Mouse (Mus musculus) heart, adult 9 months (tissue): ENCODE measurements at regions not wholly inside any gene's neighbourhood (a gene's known extent, or its start where the extent isn't known, plus 50 kb on each side); places are given as distances from the start of the nearest gene placed in this dataset.

ENCODE experiments used
- DNase-seq, 2 experiments: peaks; one replicate each; pipeline ENCODE4 v3.0.0; 2022; ENCODE audit warnings: low spot score in 2 of 2

DNA sequence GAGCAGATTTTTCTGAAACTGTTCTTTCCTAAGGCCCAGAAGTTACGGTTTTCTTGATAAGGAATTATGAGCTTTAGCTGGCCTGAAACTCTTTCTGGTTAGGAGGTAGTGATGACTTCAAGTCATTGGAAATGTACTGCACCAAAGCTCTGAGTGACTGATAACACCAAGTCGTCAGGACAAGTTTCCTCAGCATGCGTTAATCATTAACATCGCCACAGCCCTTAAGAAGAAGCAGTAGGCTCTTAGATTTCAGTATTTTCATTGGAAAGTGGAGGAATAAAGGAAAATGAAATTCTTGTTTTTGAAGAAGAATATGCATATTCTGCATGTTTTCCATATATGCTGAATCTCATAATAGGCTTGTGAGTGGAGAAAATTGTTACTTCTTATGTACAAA is 390.3 kb upstream of the Gm11114 start:
- no peak for DNase-seq

DNA sequence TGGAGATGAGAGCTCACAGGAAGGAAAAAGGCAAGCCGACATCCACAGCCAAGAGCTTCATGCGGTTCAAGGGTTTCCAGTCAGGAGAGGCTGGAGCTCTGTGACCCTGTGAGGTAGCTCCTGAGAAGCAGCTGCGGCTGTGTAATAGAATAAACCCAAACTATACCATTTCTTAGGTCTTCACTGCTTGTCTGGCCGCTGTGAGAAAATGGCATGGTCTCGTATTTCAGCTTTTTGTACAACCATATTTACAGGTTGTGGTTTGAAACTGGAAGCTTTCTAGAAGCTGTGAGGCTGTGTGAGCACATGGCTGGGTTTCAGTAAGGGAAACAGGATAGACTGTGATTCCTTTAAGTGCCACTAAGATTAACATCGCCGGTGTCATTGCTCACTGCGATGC is 388.6 kb upstream of the Gm11114 start:
- DNase-seq: no peak

DNA sequence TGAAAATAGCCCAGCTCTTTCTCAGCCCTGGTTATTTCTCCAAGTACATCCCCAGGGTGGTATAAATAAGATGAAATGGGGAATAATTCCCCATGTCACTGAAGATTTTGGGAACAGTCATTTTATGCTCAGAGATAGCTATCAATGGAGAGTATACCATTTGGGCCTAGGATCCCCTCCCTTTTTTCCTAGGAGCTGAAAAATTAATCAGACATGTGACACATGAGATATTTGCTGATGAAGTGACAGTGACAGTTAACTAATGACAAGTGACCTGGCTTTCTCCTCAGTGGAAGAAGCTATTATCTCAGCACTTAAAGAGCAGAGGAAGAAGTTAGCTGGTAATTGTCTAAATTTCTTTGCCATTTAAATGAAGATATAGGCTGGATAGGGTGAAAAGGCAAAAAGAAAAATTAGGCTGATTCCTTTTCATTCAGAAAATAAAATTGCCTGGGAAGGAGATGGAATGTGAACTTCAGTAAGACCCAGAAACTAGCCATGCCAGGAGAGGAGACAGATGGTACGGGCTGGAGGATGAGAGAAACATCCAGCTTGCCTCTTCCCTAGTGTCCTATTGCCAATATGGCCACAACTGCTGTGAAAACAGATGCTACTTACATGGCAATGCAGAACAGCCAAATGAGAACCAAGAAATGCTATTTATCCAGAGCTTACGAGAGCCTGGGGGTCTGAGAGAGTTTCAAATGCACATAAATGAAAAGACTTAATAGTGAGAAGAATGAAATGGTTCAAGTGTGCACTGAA is 376.1 kb upstream of the Gm11114 start:
- DNase-seq: no peak

DNA sequence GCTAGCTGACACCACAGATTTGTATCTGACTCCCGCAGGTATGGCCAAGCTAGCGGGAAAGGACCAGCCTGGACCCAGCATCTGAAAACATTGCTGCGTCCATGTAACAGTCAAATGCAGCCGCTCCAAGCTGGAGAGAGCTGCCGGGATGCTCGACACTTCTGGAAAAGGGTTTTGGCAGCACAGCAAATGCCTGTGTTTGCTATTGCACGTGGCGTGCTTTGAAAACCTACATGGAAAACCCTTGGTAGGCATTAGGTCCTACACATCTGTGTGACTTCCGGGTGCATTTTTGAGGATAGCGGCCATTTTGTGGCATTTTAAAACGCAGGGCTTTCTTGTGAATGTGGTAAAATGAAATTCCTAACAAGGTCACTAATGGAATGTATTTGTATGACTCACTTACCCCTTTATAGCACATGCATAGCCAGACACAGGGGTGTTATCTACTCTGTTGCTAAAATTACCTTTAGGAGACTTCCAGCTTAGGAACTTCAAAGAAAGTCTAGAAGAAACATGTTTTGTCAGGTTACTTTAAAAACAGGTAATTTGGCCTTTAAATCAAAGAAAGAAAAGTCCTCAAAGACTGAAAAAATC is 345.9 kb upstream of the Gm11114 start:
- DNase-seq: peak in 1 of 2 experiments; percentile 11

DNA sequence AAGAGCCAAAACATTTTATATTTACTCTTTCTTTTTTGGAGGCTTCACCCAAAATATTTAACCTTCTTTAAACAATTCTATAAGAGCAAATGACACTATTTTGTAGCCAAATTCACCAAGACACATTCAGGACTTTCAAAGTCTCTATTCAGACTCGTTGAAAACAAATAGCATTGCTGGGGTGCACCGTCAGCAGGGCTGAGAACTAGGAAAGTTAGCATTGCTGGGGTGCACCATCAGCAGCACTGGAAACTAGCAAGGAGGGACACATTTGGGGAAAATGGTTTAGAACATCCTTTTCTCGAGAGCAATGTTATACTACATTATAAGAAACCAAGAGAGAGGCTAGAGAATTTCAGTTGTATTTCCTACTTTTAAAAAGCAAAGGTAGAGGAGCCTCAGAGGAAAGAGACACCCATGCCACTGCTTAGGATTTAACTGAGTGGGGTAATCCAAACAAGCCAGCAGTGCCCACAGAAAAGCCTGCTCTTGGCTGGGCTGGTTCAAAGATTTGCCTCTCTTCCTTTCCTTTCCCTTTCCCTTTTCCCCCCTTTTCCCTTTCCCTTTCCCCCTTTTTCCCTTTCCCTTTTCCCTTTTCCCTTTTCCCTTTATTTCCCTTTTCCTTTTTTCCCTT is 342.5 kb upstream of the Gm11114 start:
- DNase-seq: no peak

DNA sequence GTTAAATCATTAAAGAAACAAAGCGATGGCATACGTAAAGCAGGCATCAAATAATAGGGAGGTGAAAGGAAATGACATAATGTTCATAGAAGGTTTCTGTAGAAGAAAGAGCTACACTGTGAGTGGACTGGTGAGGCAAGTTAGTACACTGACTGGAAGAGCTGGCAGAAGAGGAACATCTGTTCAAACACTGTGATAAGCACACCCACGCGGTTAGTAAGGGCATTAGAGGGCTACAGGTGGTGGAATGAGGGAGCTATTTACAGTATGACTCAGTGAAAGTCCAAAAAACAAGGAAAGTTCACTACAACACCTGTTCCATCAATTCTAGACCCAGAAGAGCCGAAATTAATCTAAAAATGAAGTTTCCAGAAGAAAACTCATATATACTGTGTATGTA is 335.1 kb upstream of the Gm11114 start:
- no peak for DNase-seq

DNA sequence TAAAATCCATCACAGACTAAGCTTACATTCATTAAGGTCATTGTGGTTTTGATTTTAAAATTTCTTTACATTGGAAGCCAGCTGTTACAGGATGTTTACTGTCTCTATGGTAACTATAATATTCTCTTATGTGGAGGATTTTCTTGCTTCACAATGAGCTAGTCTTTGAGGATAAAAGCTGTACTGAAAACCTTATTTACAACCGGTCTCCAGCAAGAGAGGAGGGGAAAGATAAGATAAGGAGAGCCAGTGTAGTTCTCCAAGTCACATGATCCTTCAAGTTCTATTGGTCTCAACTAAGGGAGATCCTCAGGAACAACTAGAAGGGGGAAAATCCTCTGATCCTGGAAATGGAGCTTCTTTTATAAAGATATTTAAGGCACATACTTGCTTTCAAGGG is 309.2 kb upstream of the Gm11114 start:
- DNase-seq: no peak

DNA sequence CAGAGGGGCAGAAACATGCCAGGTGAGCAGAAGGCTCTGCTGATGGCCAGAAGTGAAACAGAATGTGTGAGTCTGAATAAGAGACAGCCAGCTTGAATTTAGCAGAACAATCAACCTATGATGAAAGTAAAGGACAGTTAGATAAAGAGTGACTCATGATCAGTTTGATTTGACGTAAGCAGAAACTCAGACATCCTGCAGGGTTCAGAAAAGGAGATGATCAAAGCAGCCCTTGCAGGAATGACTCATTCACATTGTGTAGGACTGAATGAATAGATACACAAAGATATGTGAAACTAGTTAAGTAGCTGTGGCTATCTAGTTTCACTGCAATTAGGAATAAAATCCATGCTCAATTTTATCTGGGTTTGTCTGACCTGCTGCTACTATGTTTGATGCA is 301.2 kb upstream of the Gm11114 start:
- DNase-seq: no peak

DNA sequence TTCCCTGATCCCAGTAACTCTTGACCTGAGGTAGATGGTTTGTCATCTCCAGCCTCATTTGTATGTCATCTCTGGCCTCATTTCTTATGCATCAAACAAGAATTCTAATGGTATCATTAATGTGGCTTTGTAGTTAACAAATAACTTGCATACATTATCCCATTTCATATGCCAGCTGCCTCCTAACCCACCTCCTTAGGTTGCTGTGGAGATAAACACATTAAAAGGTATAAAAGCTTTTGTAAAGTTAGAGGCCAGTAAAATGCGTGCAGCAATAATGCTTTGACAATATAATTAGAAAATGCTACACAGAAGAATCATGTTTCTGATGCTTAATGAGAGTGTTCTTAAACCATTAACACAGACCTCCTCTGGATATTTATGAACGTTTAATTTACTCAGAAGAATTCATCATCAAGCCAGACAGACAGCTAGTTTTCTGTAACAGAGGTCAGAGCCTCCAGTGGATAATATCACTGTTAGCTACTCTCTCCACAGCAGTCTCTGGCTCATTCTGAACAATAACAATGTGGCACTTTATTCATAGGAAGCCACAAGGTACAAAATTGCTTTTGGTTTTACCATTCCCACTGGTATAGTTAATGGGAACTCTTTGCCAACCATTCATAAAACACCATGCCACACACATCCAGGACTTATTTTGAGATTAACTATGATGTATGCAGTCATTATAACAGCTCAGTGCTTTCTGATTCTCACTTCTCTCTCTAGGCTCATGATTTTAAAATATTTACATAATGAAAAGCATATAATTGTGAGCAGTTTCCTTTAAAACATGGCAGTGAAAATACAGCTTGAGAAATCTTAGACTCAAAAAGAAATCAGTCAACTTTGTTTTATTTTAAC is 264.2 kb upstream of the Gm11114 start:
- DNase-seq: no peak

DNA sequence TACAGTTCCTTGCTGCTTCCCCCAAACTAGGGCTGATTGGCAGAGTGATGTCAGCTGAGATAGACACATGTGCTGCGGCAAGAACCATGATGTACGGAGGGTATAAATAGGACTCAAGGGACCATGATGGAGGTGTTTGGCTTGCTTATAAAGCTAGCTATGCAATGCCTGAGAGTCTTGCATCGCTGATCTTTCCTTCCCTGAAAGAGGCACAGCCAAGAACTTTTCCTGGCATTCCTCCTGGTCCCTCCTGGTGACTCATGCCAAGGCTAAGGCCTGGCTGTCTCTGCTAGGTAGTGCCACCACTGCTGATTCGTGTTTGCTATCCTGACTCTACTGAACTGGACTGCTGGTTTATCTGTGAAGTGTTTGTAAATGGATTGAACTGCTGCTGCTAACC is 260.0 kb upstream of the Gm11114 start:
- DNase-seq: no peak

DNA sequence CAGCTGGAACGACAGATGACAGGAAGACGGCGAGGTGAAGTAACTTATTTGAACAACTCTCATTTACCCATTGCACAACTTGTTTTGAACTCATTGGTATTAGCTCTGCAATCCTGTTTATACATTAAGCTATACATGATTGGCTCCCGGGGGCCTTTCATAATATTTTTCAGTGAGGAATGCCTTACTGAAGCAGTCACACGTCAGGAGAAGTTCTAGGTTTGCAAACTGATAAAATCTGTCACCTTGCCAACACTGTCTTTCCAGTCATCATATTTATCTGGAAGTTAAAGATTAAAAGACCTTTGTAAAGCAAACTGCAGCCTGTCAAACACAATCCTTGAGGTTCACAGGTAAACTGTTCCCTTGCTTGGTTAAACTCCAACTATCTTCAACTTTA is 232.6 kb upstream of the Gm11114 start:
- no peak for DNase-seq

DNA sequence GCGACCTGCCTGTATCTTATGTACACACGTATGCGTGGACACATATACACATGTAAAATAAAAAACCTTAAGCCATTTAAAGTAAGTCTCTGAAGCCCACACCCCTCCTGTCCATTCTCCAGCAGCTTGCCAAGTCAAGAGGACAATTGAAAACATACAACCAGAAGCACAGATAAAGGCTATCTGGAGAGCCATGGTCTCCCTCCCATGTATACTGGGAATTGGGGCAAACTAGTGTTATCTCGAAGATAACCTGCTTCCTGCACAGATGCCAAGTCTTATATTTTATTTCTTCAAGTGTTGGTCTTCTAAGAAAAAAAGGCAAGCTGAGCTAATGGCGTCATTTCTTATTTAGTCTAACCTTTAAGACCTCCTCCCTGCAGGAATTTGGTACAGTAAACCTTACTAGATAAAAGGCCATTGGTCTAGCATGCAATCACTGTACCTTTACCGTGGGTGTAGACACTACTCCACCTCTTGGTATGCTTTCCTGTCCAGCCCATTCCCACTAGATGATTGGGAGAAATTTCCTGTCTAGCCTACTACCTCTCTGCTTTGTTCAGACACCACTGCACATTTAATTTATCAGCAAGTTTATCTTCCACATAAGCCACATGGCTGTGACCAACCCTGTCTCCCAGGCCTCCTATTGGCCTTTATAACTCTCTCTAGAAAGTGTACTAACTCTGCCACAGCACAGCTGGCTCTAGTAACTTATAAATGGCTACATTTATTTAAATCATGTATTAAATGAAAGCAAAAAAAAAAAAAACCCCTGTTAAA is 223.8 kb upstream of the Gm11114 start:
- DNase-seq: no peak

DNA sequence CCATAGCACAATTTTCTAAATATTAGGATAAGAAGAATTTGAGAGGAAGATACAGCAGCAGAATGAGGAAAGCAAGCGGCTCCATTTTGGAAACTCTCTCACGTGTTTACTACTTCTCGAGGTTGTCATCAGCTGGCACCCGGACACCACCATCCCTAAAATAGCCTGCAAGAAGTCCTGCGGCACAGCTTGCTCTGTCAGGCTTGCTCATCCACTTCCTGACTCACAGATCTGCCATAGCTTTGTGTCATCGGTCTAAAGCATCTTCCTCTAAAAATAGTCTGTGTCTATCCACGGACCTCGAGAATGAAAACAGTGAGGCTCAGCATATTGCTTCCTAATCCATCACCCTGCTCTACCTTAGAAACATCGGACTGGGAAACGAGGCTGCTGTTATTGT is 222.3 kb upstream of the Gm11114 start:
- DNase-seq: peak in 1 of 2 experiments; percentile 9

DNA sequence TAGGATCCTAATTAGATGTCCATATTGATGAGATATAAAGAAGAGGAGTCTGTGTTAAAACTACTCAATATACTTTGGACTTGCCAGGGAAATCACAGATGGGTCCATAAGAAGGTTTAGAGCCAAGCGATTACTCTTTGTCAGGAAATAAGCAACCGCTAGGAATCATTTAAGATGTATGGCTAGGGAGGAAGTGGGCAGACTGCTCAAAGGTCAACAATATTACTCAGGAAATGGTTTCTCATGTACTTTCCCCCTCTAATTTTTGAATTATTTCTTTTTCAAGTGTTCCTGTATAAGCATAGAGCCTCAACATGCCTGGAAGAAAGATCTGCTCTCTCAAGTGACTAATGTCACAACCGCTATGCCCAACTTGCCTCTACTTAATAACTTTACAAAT is 217.3 kb upstream of the Gm11114 start:
- DNase-seq: no peak

DNA sequence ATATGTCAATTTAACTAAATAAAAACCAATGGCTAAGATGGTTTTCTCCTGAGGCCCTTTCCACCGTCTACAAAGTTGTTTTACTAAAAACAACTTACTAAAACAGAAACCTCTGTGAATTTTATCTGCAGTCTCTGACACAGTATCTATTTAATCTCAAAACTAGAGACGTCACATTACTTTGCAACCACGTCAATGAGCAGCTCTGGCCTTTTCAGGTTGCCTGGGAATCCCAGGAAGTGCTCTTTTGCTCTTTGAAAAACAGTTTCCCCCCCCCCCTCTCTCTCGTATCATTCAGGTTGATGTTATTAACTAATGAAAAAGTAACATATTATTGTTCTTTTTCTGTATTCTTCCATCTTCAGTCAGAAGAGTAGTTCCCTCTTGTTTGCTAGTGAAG is 216.1 kb upstream of the Gm11114 start:
- no peak for DNase-seq

DNA sequence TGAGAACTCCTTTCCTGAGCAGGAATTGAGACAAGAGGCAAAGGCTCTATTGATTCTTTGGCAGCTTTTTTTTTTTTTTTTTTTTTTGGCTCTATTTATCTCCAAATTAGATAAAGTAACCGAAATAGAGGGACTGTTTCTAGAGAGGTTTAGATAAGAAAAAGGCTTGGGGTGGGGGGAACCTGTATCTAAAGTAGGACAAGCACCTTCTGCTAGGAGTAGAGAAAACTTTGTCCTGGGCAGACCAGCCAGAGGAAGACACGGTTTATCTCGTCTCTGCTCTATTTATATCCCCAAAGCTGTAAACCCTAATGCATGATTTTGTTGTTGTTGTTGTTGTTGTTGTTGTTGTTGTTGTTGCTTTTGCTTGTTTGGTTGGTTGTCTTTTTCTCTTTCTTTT is 199.6 kb upstream of the Gm11114 start:
- DNase-seq: no peak

DNA sequence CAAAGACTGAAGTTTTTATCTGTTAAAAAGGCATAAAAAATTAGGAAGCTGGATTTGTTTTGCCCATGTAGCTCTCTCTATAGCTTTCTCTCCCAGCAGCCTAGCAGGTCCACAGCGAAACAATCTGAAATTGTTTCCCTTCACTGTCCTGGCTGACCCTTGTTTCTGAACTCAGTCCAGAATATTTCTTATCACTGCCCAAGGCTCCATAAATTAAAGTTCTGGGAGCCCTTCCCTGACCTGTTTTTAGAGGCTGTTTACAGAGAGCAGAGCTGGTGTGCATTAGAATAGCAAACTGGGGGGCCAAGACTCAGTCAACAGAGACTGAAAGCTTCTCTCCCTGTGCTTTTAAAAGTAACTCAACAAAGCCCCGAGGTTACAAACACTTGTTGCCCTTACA is 198.3 kb upstream of the Gm11114 start:
- no peak for DNase-seq

DNA sequence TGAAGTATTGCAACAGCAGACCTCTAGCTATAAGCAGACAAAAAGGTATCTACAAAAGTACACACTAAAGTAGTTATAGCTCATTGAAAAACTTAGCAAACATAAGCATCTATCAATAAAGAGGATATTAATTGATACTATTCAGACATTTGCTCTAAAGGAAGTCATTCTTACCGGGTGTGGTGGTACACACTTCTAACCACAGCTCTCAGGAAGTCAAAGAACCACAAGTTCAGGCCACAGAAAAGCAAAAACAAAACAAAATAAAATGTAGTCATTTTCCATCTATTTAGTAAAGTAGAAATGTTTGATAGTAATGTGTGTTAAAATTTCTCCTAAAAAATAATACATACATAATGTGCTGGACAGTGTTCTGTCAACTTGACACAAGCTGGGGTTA is 192.5 kb upstream of the Gm11114 start:
- DNase-seq: no peak

DNA sequence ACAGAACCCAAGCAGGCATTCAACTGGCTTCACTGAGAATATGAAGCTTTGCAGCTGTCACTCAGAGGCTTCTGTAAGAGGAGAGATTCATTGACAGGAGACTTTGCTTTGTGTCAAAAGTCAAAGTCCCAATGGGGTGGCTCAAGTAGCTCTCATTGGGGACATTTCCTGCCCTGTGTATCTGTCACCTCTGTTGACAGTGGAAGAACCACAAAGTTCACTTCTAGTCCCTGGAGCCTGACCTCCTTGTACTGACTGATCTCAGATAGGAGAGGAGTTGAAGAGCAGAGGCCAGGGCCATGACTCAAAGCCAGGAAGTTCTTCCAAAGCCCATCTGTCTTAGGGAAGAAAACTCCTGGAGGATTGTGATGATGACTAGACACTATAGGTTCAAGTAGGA is 191.5 kb upstream of the Gm11114 start:
- peak in 1 of 2 experiments; percentile 6 for DNase-seq

DNA sequence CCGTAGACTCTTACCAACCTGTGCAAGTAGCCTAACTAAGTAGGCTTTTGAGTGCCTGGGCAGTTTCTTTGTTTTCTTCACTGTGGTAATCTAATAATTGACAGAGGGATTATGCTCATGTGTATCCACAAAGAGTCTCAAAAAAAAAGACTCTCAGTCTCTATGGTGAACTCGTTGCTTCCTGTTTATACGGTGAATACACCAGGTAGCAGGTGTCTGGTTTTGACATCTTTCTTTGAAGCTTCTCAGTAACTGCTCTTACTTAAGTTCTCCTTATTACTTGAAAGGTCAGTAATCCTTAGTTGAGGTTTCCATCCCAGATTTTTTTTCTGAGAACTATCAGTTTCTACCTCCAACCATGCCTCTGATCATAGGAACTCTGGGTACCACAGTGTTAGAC is 188.9 kb upstream of the Gm11114 start:
- no peak for DNase-seq

DNA sequence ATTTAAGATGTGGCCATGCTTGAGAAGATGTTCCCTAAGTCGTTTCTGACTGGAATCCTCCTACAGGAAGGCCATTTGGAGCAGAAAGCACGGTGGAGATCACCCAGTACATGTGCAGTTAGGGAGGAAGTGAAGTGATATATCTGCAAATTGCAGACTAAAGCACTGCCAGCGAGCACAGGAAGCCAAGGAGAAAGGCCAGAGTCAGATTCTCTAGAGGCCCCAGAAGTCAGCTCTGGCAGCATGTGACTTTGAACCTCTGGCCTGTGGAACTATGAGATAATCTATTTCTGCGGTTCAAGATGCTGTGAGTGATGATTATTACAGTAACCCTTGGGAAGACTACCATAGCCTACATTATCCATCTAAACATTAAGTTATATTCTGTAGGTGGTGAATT is 186.8 kb upstream of the Gm11114 start:
- DNase-seq: peak; percentile 35 to 45

DNA sequence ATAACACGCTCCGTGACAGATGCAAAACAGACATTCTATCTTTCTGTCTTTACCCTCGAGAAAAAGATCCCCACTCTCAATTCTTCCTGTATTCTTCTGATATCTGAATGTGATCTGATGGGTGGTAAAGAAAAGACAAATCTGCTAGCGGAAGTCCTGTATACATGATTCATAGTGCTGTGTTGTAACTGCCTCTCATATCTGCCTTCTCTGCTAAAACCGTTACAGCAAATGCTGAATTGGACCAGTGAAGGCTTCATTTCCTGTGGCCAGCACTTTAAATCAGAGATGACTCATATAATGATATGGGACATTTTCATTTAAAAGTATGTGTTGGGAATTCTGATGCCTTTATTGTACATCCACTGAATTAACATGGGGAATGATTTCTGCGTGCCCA is 186.0 kb upstream of the Gm11114 start:
- no peak for DNase-seq
